Mouse (Mus musculus): ENCODE data around the gene Il1r1.

- TF ChIP-seq POLR2A (IDR thresholded peaks at IDR 0.05; ENCODE audit: borderline replicate concordance, control insufficient read depth, low read depth, low read length) = no peak
- TF ChIP-seq CTCF (IDR thresholded peaks at IDR 0.05; ENCODE audit: control insufficient read depth, insufficient read depth, low read length) = no peak
Observed at GRCm38 (mm10) chr1:40279182-40279743, 54.4 kb downstream of the Il1r1 start.
